Mouse (Mus musculus) liver, embryonic 14.5 days (tissue): ENCODE measurements around the gene Agpat4. TPM values are rescaled to one million over a fixed set of nuclear protein-coding genes. Genes with fewer than 3 reads are reported as not detected.

ENCODE experiments used
- ATAC-seq: fragments of 200-750 bp; cut with Nextera tagmentation; 2 replicates; pipeline ENCODE4 v1.8.0; 2017; ENCODE audit warnings: moderate number of reproducible peaks, mild to moderate bottlenecking, moderate library complexity; ENCODE audit not compliant: insufficient read depth
- DNase-seq, 3 experiments: peaks; one replicate each; pipeline ENCODE4 v3.0.0-alpha.2; 2012 to 2013; ENCODE audit warnings: low read depth in 3 of 3, low spot score in 3 of 3
- H3K27ac ChIP-seq: fragments of 300-500 bp; sonication (generic); 2 replicates; pipeline ENCODE4 v1.5.1; 2014; ENCODE audit warnings: moderate library complexity, mild to moderate bottlenecking, control low read depth, inconsistent platforms
- H3K27me3 ChIP-seq: fragments of 300-500 bp; sonication (generic); 2 replicates; pipeline ENCODE4 v1.6.1; 2014; ENCODE audit warnings: mild to moderate bottlenecking, low read length, moderate library complexity; ENCODE audit not compliant: control insufficient read depth, insufficient read depth
- H3K36me3 ChIP-seq: fragments of 300-500 bp; sonication (generic); replicated peaks from 2 replicates; pipeline ENCODE4 v1.6.1; 2014; ENCODE audit warnings: low read depth; ENCODE audit not compliant: control insufficient read depth, insufficient read depth
- H3K4me1 ChIP-seq, 2 experiments: fragments of 200-500 bp in 1 of 2; fragments of 300-500 bp in 1 of 2; sonication (generic) in 1 of 2; replicated peaks; 2 replicates each; pipeline ENCODE4 v1.6.1; 2012 to 2014; ENCODE audit warnings: antibody characterized with exemption in 1 of 2, inconsistent platforms in 1 of 2, low read length in 1 of 2; ENCODE audit not compliant: control insufficient read depth in 2 of 2, insufficient read depth in 2 of 2
- H3K4me2 ChIP-seq: fragments of 300-500 bp; sonication (generic); 2 replicates; pipeline ENCODE4 v1.6.1; 2014; ENCODE audit warnings: low read depth, mild to moderate bottlenecking, control low read depth, moderate library complexity
- H3K4me3 ChIP-seq, 2 experiments: fragments of 200-500 bp in 1 of 2; fragments of 300-500 bp in 1 of 2; sonication (generic) in 1 of 2; 2 replicates each; pipeline ENCODE4 v1.5.1; 2012 to 2014; ENCODE audit warnings: low read depth in 2 of 2, low read length in 2 of 2, mild to moderate bottlenecking in 2 of 2, control low read depth in 1 of 2, inconsistent platforms in 1 of 2, moderate library complexity in 1 of 2; ENCODE audit not compliant: insufficient read depth in 1 of 2
- H3K9ac ChIP-seq: fragments of 300-500 bp; sonication (generic); replicated peaks from 2 replicates; pipeline ENCODE4 v1.6.1; 2014; ENCODE audit warnings: mild to moderate bottlenecking, control low read depth, moderate library complexity
- H3K9me3 ChIP-seq: fragments of 300-500 bp; sonication (generic); 2 replicates; pipeline ENCODE4 v1.6.1; 2016; ENCODE audit warnings: low read length, mixed read lengths; ENCODE audit not compliant: control insufficient read depth
- CTCF ChIP-seq: IDR thresholded peaks from 2 replicates; pipeline ENCODE4 v1.5.1; 2016; ENCODE audit warnings: antibody characterized with exemption, low read depth, control low read depth
- EP300 ChIP-seq: IDR thresholded peaks from 2 replicates; pipeline ENCODE4 v1.6.1; 2016; ENCODE audit warnings: antibody characterized with exemption, low read depth
- WGBS: fragments of 180-500 bp; shearing (Covaris S2); extraction: QIAGEN DNeasy Blood & Tissue Kit; methylation state at CpG from one replicate; pipeline ENCODE4 v1.1.7; 2014; ENCODE audit not compliant: insufficient replicate concordance; 5-methylcytosine and 5-hydroxymethylcytosine counted together
- polyA plus RNA-seq, 2 experiments: library from polyadenylated mRNA; depleted of rRNA in 1 of 2; stranded (reverse) in 1 of 2; unstranded in 1 of 2; fragments of >200 nt; fragmentation: Nextera tagmentation in 1 of 2; extraction: Ambion mirVana in 1 of 2; gene quantifications; 2 replicates each; pipeline versions ENCODE4 v1.2.1 to v1.2.3; 2012 to 2014

Agpat4 gene
- polyA plus RNA-seq, 2 experiments = 10.5 to 16.2 TPM

GRCm38 (mm10) chr17:12249783-12250504 is 131.4 kb downstream of the Agpat4 start:
- DNase-seq (no peak), ATAC-seq (no peak)
- Histone ChIP-seq H3K27ac (no peak overlapping the region), H3K36me3 (peaks cover 3% of the 10 kb centered on the region; the same call in 1 of the 2 replicates), H3K4me1 (no peaks in the 10 kb centered on the region), H3K27me3 (no peaks in the 10 kb centered on the region), H3K9ac (no peak overlapping the region), H3K4me2 (no peak overlapping the region), H3K9me3 (no peaks in the 10 kb centered on the region), H3K4me3 (no peak overlapping the region)
- TF ChIP-seq CTCF = peak; percentile 67
- TF ChIP-seq EP300 = no peak
- 87% methylated on average over 19 of the region's 19 CpGs for WGBS

DNA sequence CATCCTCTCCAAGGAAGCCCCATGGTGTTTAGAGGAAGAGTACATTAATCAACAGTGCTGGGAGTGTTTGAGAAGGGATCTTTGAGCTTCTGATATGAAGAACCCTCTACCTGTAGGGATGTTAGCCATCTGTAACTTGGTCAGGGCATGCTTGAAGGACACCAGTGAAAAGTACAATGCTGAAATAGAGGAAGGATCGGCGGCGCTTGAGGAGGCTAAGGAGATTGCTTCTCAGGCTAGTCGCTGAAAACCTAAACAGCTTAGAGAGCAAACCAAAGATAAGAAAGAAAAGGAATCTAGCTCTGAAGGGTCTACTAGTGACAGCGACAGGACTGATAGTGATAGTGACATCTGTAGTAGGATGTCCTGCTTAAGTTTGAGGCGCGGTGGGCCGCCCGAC is 132.1 kb downstream of the Agpat4 start:
- ATAC-seq = no peak
- Histone ChIP-seq H3K9ac (no peak overlapping the region), H3K4me3 (no peak overlapping the region), H3K4me2 (no peak overlapping the region), H3K27me3 (no peaks in the 10 kb centered on the region), H3K4me1 (no peaks in the 10 kb centered on the region), H3K27ac (no peak overlapping the region), H3K36me3 (peaks cover 5% of the 10 kb centered on the region; the same call in 1 of the 2 replicates), H3K9me3 (no peaks in the 10 kb centered on the region)
- no peak for TF ChIP-seq EP300
- no peak for TF ChIP-seq CTCF
- 87% methylated on average over 9 of the region's 9 CpGs for WGBS
- no peak for DNase-seq

DNA sequence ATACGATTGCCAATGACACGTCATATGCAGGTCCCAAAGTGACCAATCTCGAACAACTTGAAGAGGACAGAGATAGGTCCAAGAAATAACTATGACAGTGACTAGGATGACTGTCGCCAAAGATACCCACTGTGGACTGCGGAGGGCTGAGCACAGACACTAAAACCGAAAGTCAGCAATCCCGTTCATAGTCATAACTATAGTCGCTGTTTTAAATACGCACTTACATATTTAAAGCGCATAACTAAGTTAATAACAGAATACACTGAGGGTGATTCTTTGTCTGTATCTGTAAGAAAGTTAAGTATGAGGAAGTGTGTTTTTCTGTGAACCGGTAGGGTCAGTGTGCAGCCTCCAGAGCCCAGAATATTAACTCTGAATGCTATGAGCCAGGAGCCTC is 137.6 kb downstream of the Agpat4 start:
- H3K4me1 ChIP-seq = no peaks in the 10 kb centered on the region
- no peak overlapping the region for H3K4me3 ChIP-seq
- H3K9ac ChIP-seq = no peak overlapping the region
- TF ChIP-seq CTCF (no peak), EP300 (no peak)
- H3K36me3 ChIP-seq = peaks cover 8% of the 10 kb centered on the region; the same call in 1 of the 2 replicates
- H3K27ac ChIP-seq = no peak overlapping the region
- DNase-seq (no peak), ATAC-seq (no peak)
- no peaks in the 10 kb centered on the region for H3K27me3 ChIP-seq
- H3K4me2 ChIP-seq = no peak overlapping the region
- no peaks in the 10 kb centered on the region for H3K9me3 ChIP-seq
- WGBS = 84% methylated on average over 11 of the region's 11 CpGs

- Histone ChIP-seq H3K4me2 (no peak overlapping the region), H3K9ac (no peak overlapping the region), H3K9me3 (no peaks in the 10 kb centered on the region), H3K4me1 (no peaks in the 10 kb centered on the region), H3K27me3 (no peaks in the 10 kb centered on the region), H3K27ac (no peak overlapping the region), H3K36me3 (peaks cover 8% of the 10 kb centered on the region; the same call in 1 of the 2 replicates), H3K4me3 (no peak overlapping the region)
- DNase-seq (no peak), ATAC-seq (no peak)
- 76% methylated on average over 6 of the region's 6 CpGs for WGBS
- TF ChIP-seq EP300 = no peak
- TF ChIP-seq CTCF = no peak
These were observed 140.0 kb downstream of the Agpat4 start for GRCm38 (mm10) chr17:12258517-12258916.

GRCm38 (mm10) chr17:12259957-12260356 is 141.5 kb downstream of the Agpat4 start:
- ATAC-seq (no peak), DNase-seq (no peak)
- no peak overlapping the region for H3K9ac ChIP-seq

More at GRCm38 (mm10) chr17:12259957-12260356, 141.5 kb downstream of the Agpat4 start:
- no peak overlapping the region for H3K27ac ChIP-seq
- no peak overlapping the region for H3K4me3 ChIP-seq
- no peaks in the 10 kb centered on the region for H3K9me3 ChIP-seq
- 80% methylated on average over 8 of the region's 8 CpGs for WGBS
- H3K36me3 ChIP-seq = peaks cover 5% of the 10 kb centered on the region; the same call in 1 of the 2 replicates
- H3K27me3 ChIP-seq = no peaks in the 10 kb centered on the region
- no peaks in the 10 kb centered on the region for H3K4me1 ChIP-seq
- H3K4me2 ChIP-seq = no peak overlapping the region
- TF ChIP-seq EP300 (no peak), CTCF (no peak)
